Mouse (Mus musculus) kidney, embryonic 15.5 days (tissue): ENCODE data around the gene Grm7. TPM values are rescaled to one million over a fixed set of nuclear protein-coding genes. Genes with fewer than 3 reads are reported as not detected.
A peak's percentile ranks its signal among the peaks of the same experiment; 100 is the strongest.

Experiments
- ATAC-seq: fragments of 200-750 bp; cut with Nextera tagmentation; replicated peaks from 2 replicates; pipeline ENCODE4 v1.8.0; 2017; ENCODE audit warnings: moderate TSS enrichment; ENCODE audit not compliant: low FRiP score
- H3K27ac ChIP-seq: fragments of 300-500 bp; sonication (generic); 2 replicates; pipeline ENCODE4 v1.5.1; 2015; ENCODE audit warnings: mild to moderate bottlenecking, inconsistent platforms
- H3K27me3 ChIP-seq: fragments of 300-500 bp; sonication (generic); 2 replicates; pipeline ENCODE4 v1.6.1; 2015; ENCODE audit warnings: inconsistent platforms
- H3K36me3 ChIP-seq: fragments of 300-500 bp; sonication (generic); 2 replicates; pipeline ENCODE4 v1.6.1; 2015; ENCODE audit warnings: inconsistent platforms
- H3K4me1 ChIP-seq: fragments of 300-500 bp; sonication (generic); 2 replicates; pipeline ENCODE4 v1.6.1; 2015; ENCODE audit warnings: inconsistent platforms
- H3K4me2 ChIP-seq: fragments of 300-500 bp; sonication (generic); 2 replicates; pipeline ENCODE4 v1.6.1; 2015; ENCODE audit warnings: moderate library complexity, mild to moderate bottlenecking, inconsistent platforms
- H3K4me3 ChIP-seq: fragments of 300-500 bp; sonication (generic); replicated peaks from 2 replicates; pipeline ENCODE4 v1.5.1; 2015; ENCODE audit warnings: mild to moderate bottlenecking, inconsistent platforms
- H3K9ac ChIP-seq: fragments of 300-500 bp; sonication (generic); 2 replicates; pipeline ENCODE4 v1.6.1; 2015; ENCODE audit warnings: mild to moderate bottlenecking, inconsistent platforms
- H3K9me3 ChIP-seq: fragments of 300-500 bp; sonication (generic); replicated peaks from 2 replicates; pipeline ENCODE4 v1.6.1; 2016; ENCODE audit warnings: inconsistent platforms
- WGBS: fragments of 180-500 bp; shearing (Covaris S2); methylation state at CpG from one replicate; pipeline ENCODE4 v1.1.7; 2015; ENCODE audit warnings: mixed read lengths; 5-methylcytosine and 5-hydroxymethylcytosine counted together
- polyA plus RNA-seq: library from polyadenylated mRNA; unstranded; fragments of >200 nt; fragmentation: Nextera tagmentation; extraction: Ambion mirVana; gene quantifications from 2 replicates; pipeline ENCODE4 v1.2.1, GENCODE M21; 2015

Gene Grm7
- 5.0 and 7.2 TPM in 2 replicates for polyA plus RNA-seq

DNA sequence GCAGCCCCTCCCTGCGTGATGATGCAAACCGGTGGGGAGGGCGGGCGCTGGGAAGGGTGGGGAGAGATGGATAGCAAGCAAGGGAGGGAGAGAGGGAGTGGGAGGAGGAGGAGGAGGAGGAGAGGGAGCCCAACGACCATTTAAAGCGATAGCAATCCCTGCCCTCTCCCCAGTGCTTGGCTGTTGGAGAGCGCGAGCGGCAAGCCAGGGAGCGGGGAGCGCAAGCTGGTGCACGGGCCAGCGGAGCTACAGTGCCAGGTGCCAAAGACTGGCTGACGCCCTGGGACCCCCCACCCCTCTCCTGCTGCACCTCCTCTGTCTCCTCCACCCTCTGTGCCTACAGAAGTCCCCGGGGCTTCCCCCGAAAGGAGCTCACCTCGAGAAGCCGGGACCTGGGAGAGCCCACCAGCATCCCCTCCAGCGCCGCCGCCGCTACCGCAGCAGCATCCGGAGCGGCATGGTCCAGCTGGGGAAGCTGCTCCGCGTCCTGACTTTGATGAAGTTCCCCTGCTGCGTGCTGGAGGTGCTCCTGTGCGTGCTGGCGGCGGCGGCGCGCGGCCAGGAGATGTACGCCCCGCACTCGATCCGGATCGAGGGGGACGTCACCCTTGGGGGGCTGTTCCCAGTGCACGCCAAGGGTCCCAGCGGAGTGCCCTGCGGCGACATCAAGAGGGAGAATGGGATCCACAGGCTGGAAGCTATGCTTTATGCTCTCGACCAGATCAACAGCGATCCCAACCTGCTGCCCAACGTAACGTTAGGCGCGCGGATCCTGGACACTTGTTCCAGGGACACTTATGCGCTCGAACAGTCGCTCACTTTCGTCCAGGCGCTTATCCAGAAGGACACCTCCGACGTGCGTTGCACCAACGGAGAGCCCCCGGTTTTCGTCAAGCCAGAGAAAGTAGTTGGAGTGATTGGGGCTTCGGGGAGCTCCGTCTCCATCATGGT, at the start of gene Grm7:
Gene Grm7 (plus strand): TSS at position 171 of the 951 bp plus-strand sequence.
- Histone ChIP-seq H3K36me3 (no peaks in the 10 kb centered on the region), H3K4me1 (peaks cover 26% of the 10 kb centered on the region), H3K4me3 (peak within 1 kb of the TSS; percentile 47), H3K9ac (0 out of 2 replicates have a peak within 1 kb of the TSS, but pooled peaks have one; percentile 21), H3K27ac (no peak within 1 kb of the TSS), H3K27me3 (peaks cover 51% of the 10 kb centered on the region), H3K9me3 (no peaks in the 10 kb centered on the region), H3K4me2 (peak within 1 kb of the TSS; percentile 74)
- 1% methylated on average over 57 of the region's 65 CpGs for WGBS
- ATAC-seq, result peak; percentile 74

DNA sequence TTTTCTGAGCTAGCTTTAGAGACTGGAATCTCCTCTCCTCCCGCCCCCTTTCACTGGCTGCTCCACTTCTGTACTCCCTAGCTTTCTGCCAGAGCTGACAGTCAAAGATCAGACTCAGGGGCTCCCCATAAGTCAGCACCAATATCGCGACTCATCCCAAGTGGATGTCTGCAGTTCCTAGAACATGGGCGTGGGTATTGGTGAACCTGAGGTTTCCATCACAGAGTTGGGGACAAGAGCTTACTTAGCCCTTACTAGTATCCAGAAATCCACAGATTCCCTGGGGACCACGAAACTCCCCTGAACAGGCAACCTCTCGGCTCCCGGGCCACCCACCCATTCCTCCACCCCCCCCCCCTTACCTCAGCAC, 355 bp upstream of the Grm7 start:
- peak overlapping the region; percentile 74 for H3K4me2 ChIP-seq
- ATAC-seq, result no peak; the same call in 1 of the 2 replicates
- peaks cover 51% of the 10 kb centered on the region for H3K27me3 ChIP-seq
- H3K36me3 ChIP-seq, result no peaks in the 10 kb centered on the region
- no peaks in the 10 kb centered on the region for H3K9me3 ChIP-seq
- peak overlapping the region; percentile 47 for H3K4me3 ChIP-seq
- H3K9ac ChIP-seq, result no peak overlapping the region
- no peak overlapping the region for H3K27ac ChIP-seq
- H3K4me1 ChIP-seq, result peaks cover 26% of the 10 kb centered on the region
- WGBS, result 1% methylated on average over 7 of the region's 7 CpGs

DNA sequence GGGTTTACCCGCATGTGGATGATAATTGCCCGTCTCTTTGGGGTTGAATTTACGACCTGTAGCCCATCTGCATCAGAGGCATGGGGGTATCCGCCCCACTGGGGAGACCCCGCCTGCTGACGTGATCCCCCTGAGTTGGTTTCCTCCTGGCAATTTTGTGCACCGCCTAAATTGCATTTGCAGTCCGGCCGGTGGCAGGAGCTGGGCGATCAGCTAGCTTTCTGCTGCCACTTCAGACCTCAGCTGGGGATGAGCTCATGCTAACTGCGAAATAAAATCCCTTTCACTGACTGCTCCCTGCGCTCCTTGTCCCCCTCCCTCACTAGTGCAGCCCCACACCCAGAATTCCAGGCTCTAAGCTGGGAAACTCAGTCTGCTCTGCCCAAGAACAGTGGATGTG, 1.5 kb downstream of the Grm7 start:
- Histone ChIP-seq H3K27ac (no peak overlapping the region), H3K9me3 (no peaks in the 10 kb centered on the region), H3K36me3 (no peaks in the 10 kb centered on the region), H3K4me1 (peaks cover 26% of the 10 kb centered on the region), H3K9ac (0 out of 2 replicates have a peak overlapping the region, but pooled peaks have one; percentile 21), H3K4me2 (peak overlapping the region; percentile 74), H3K27me3 (peaks cover 51% of the 10 kb centered on the region), H3K4me3 (peak overlapping the region; percentile 47)
- 2% methylated on average over 12 of the region's 12 CpGs for WGBS
- ATAC-seq, result no peak

DNA sequence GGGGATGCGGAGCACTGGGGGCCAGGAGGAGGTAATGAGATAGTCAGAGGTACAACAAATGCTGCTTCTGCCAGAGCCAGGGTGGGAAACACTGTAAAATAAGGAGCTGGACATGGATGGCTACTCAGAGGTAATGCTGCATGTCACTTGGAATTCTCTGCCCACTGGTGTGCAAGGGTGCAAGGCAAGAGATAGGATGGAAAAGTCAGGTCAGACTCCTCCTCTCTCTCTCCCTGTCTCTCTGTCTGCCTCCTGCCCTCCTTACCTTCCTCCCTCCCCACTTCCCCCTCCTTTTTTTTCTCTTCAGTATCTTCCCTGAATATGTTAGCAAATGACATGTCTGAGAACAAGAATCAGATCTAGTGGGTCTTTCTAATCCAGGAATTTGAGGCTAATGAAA, 3.8 kb downstream of the Grm7 start:
- Histone ChIP-seq H3K4me3 (no peak overlapping the region), H3K27ac (no peak overlapping the region), H3K36me3 (no peaks in the 10 kb centered on the region), H3K27me3 (peaks cover 45% of the 10 kb centered on the region), H3K4me2 (0 out of 2 replicates have a peak overlapping the region, but pooled peaks have one; percentile 3), H3K9me3 (no peaks in the 10 kb centered on the region), H3K4me1 (peaks cover 26% of the 10 kb centered on the region), H3K9ac (no peak overlapping the region)
- ATAC-seq, result peak; percentile 81
- WGBS, result 43% methylated on average over 1 of the region's 1 CpGs

DNA sequence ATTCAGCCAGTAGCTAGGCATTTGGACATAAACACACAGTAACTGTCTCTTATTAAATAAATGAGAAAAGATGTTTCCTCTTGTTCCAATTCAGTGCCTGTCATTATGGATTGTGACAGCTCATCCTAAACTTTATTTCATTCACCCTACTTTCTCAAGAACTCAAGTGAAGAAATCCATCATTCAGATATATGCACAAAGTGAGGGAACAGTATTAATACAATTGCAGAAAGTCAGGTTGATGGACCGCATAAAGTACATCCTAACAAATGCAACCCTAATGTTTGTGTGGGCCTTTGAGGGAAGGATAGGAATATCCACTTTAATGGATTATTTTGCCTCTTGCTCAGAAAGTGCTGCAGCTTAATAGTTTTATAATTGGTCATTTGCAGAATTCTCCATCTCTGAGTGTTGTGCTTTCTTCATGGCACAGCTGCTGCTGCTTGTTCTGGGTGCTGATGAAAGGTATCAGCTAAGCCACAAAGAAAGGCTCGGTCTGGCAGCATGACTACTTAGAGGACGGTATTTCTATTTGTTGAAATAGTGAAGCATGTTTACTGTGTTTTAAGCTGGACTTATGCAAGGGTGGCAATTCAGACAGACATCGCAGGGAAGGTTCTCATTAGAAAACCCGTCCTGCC, 8.1 kb downstream of the Grm7 start:
- Histone ChIP-seq H3K27me3 (peaks cover 3% of the 10 kb centered on the region; the same call in 1 of the 2 replicates), H3K27ac (no peak overlapping the region), H3K4me2 (no peak overlapping the region), H3K36me3 (no peaks in the 10 kb centered on the region), H3K9me3 (no peaks in the 10 kb centered on the region), H3K4me1 (0 out of 2 replicates have a peak, but pooled peaks cover 5% of the 10 kb centered on the region), H3K9ac (no peak overlapping the region), H3K4me3 (no peak overlapping the region)
- WGBS, result 79% methylated on average over 5 of the region's 5 CpGs
- no peak for ATAC-seq

DNA sequence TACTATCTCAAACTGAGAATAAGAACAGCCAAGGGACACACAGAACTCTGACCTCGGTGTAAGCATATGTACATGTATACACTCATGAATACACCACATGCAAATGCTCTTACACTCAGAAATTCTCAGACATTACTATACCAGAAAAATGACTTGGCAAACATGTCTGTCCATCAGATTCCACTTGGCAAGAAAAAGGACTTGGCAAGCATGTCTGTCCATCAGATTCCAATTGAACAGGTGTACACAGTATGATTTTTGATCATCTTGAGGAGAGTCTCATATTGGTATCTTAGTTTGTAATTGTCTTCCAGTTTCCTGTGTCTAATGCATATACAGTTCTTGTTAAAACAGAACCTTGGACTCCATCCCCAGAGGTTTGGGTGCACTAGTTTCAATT, 19.1 kb downstream of the Grm7 start:
- 95% methylated on average over 1 of the region's 1 CpGs for WGBS
- no peak for ATAC-seq
- no peak overlapping the region for H3K27ac ChIP-seq
- H3K4me1 ChIP-seq, result no peaks in the 10 kb centered on the region
- H3K27me3 ChIP-seq, result no peaks in the 10 kb centered on the region
- no peaks in the 10 kb centered on the region for H3K9me3 ChIP-seq
- H3K9ac ChIP-seq, result no peak overlapping the region
- H3K4me3 ChIP-seq, result no peak overlapping the region
- no peak overlapping the region for H3K4me2 ChIP-seq
- H3K36me3 ChIP-seq, result no peaks in the 10 kb centered on the region

DNA sequence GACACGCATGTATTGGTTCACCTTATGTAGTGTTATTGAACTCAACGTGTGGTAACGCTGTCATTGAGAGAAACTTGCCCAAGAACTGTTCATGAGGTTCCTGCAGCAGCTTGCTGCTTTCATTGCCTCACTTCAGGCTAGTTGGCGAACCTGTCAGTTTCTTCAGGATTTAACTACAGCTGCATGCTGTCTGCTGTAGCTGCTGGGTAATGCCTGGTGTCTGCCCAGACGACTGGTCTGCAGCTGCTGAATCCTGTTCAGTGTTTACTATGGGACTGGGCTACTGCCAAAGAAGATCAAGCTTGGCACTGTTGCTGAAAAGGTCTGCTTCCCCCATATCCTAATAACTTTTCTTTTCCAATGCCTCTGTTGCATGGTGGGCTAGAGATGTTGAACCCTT, 23.1 kb downstream of the Grm7 start:
- 78% methylated on average over 5 of the region's 5 CpGs for WGBS
- no peaks in the 10 kb centered on the region for H3K9me3 ChIP-seq
- ATAC-seq, result no peak

DNA sequence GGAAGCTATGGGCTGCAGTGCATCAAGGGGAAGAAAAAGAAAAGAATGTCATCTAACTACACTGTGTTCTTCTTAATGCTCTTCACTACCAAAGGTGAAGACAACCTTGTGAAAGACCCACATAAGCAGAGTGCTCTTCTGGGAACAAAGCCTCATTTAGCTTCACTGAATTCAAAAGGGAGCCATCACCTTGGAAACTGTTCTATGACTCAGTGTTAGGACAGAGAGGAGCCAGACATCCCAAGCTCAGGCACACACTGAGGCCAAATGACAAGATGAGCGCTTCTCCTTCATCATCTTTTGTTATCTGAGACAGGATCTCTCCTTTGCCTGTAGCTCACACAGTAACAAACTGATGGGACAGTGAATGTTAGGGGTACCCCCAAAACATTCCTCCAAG, 45.6 kb downstream of the Grm7 start:
- 90% methylated on average over 1 of the region's 1 CpGs for WGBS
- Histone ChIP-seq H3K9me3 (no peaks in the 10 kb centered on the region), H3K4me1 (no peaks in the 10 kb centered on the region), H3K9ac (no peak overlapping the region), H3K4me3 (no peak overlapping the region), H3K27ac (no peak overlapping the region), H3K27me3 (no peaks in the 10 kb centered on the region), H3K4me2 (no peak overlapping the region), H3K36me3 (no peaks in the 10 kb centered on the region)
- ATAC-seq, result no peak

More for the DNA sequence above, 23.1 kb downstream of the Grm7 start:
- Histone ChIP-seq H3K36me3 (no peaks in the 10 kb centered on the region), H3K27ac (no peak overlapping the region), H3K4me3 (no peak overlapping the region), H3K27me3 (no peaks in the 10 kb centered on the region), H3K4me2 (no peak overlapping the region), H3K4me1 (no peaks in the 10 kb centered on the region), H3K9ac (no peak overlapping the region)

DNA sequence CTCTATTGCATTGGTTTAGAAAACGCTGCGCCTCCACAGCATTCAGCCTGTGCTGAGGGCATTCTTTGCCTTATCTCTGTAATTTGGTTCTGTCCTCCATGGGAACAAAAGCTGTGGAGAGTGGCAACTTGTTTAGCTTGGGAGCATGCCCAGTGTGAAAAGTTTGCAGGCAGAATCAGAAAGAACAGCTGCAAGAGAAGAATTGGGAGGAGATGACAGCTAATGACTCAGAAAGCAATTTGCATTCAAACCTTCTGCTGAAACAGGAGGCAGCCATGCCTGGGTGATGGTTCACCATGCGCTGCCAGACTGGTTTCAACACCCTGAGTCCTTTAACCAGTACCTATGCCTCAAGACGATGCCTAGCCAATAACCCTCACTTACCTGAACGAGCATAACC, 64.4 kb downstream of the Grm7 start:
- H3K27ac ChIP-seq, result no peak overlapping the region
- WGBS, result 78% methylated on average over 5 of the region's 5 CpGs
- H3K4me2 ChIP-seq, result no peak overlapping the region
- no peak overlapping the region for H3K4me3 ChIP-seq
- H3K27me3 ChIP-seq, result no peaks in the 10 kb centered on the region
- ATAC-seq, result no peak
- H3K36me3 ChIP-seq, result no peaks in the 10 kb centered on the region
- no peaks in the 10 kb centered on the region for H3K9me3 ChIP-seq
- H3K9ac ChIP-seq, result no peak overlapping the region
- H3K4me1 ChIP-seq, result no peaks in the 10 kb centered on the region

DNA sequence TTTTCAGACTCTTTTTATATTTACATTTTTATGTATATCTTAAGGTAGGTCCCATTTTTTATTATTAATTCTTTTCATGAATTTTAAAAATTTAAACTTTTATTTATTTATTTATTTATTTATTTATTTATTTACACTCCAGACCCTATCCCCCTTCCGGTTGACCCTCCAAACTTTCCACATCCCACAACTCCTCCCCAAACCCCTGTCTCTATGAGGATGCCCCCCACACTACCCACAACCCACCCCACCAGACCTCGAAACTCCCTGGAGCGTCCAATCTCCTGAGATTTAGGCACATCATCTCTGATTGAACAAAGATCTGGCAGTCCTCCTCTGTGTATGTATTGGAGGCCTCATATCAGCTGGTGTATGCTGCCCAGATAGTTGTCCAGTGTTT, 69.6 kb downstream of the Grm7 start:
- no peaks in the 10 kb centered on the region for H3K4me1 ChIP-seq
- no peaks in the 10 kb centered on the region for H3K27me3 ChIP-seq
- H3K27ac ChIP-seq, result no peak overlapping the region
- H3K4me3 ChIP-seq, result no peak overlapping the region
- no peak overlapping the region for H3K4me2 ChIP-seq
- ATAC-seq, result no peak
- WGBS, result 95% methylated on average over 3 of the region's 3 CpGs
- H3K9ac ChIP-seq, result no peak overlapping the region
- no peaks in the 10 kb centered on the region for H3K36me3 ChIP-seq
- no peaks in the 10 kb centered on the region for H3K9me3 ChIP-seq

DNA sequence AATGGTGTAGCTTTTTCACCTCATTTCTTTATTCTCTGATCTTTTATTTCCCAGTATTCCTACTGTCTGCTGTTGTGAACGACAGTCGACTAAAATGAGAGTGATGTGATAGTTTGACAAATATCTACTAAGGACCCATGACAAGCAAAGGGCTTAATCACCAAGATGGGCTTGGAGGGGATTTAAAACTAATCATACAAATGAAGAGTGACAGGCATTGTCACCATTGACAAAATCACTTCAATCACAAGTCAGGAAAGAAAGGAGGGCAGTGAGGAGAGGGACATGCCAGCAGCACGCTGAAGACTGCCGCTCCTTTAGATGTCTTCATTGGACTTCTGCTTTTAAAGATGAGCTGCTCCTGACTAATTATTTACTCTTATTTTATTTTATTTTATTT, 78.0 kb downstream of the Grm7 start:
- WGBS, result 88% methylated on average over 4 of the region's 4 CpGs
- H3K36me3 ChIP-seq, result no peaks in the 10 kb centered on the region

DNA sequence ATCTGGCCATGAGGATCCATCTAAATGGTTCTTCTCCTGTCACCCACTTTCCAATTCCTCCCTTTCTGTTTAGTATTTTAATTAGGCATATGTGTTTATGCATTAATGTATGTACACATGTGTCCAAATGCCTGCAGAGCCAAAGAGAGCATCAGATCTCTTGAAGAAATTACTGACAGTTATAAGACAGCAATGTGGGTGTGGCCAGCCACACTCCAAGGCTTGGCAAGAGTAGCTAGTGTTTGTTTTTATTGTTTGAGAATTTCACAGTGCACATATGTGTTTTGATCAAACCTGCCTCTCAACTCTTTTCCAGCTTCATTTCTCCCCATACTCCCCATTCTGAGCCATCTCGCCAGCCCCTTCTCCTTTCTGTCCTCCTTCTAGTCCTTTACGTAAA, 88.5 kb downstream of the Grm7 start:
- Histone ChIP-seq H3K4me2 (no peak overlapping the region), H3K4me3 (no peak overlapping the region), H3K9ac (no peak overlapping the region), H3K27me3 (no peaks in the 10 kb centered on the region), H3K9me3 (no peaks in the 10 kb centered on the region), H3K27ac (no peak overlapping the region), H3K36me3 (no peaks in the 10 kb centered on the region), H3K4me1 (no peaks in the 10 kb centered on the region)
- 90% methylated on average over 2 of the region's 2 CpGs for WGBS
- no peak for ATAC-seq

More for the DNA sequence above, 78.0 kb downstream of the Grm7 start:
- no peaks in the 10 kb centered on the region for H3K27me3 ChIP-seq
- no peak overlapping the region for H3K4me2 ChIP-seq
- H3K4me3 ChIP-seq, result no peak overlapping the region
- H3K27ac ChIP-seq, result no peak overlapping the region
- ATAC-seq, result no peak
- H3K4me1 ChIP-seq, result no peaks in the 10 kb centered on the region
- no peaks in the 10 kb centered on the region for H3K9me3 ChIP-seq
- H3K9ac ChIP-seq, result no peak overlapping the region
